Mouse (Mus musculus) heart, embryonic 11.5 days (tissue): ENCODE data around the gene Hoxc4. TPM values are rescaled to one million over a fixed set of nuclear protein-coding genes. Genes with fewer than 3 reads are reported as not detected.

ENCODE experiments used
- ATAC-seq: fragments of 200-750 bp; cut with Nextera tagmentation; replicated peaks from 2 replicates; pipeline ENCODE4 v1.8.0; 2017; ENCODE audit warnings: moderate library complexity; ENCODE audit not compliant: insufficient number of reproducible peaks, low FRiP score, low TSS enrichment
- H3K27ac ChIP-seq: fragments of 300-500 bp; sonication (generic); 2 replicates; pipeline ENCODE4 v1.5.1; 2014; ENCODE audit warnings: mild to moderate bottlenecking, low read depth, low read length
- H3K27me3 ChIP-seq: fragments of 300-500 bp; sonication (generic); 2 replicates; pipeline ENCODE4 v1.6.1; 2014; ENCODE audit warnings: mild to moderate bottlenecking, low read length, mixed read lengths; ENCODE audit not compliant: control insufficient read depth, insufficient read depth
- H3K36me3 ChIP-seq: fragments of 300-500 bp; sonication (generic); 2 replicates; pipeline ENCODE4 v1.6.1; 2014; ENCODE audit warnings: mild to moderate bottlenecking, low read length, moderate library complexity, mixed read lengths; ENCODE audit not compliant: control insufficient read depth, insufficient read depth
- H3K4me1 ChIP-seq: fragments of 300-500 bp; sonication (generic); 2 replicates; pipeline ENCODE4 v1.6.1; 2014; ENCODE audit warnings: low read length; ENCODE audit not compliant: control insufficient read depth, insufficient read depth
- H3K4me2 ChIP-seq: fragments of 300-500 bp; sonication (generic); 2 replicates; pipeline ENCODE4 v1.6.1; 2014; ENCODE audit warnings: mild to moderate bottlenecking, moderate library complexity
- H3K4me3 ChIP-seq: fragments of 300-500 bp; sonication (generic); 2 replicates; pipeline ENCODE4 v1.5.1; 2014; ENCODE audit warnings: low read depth, low read length
- H3K9ac ChIP-seq: fragments of 300-500 bp; sonication (generic); 2 replicates; pipeline ENCODE4 v1.6.1; 2014; ENCODE audit warnings: mild to moderate bottlenecking, low read depth, low read length, moderate library complexity
- H3K9me3 ChIP-seq: fragments of 300-500 bp; sonication (generic); replicated peaks from 2 replicates; pipeline ENCODE4 v1.6.1; 2016; ENCODE audit warnings: low read length; ENCODE audit not compliant: control insufficient read depth
- WGBS: fragments of 180-500 bp; shearing (Covaris S2); extraction: QIAGEN DNeasy Blood & Tissue Kit; methylation state at CpG from one replicate; pipeline ENCODE4 v1.1.7; 2014; ENCODE audit not compliant: insufficient replicate concordance; 5-methylcytosine and 5-hydroxymethylcytosine counted together
- polyA plus RNA-seq: library from polyadenylated mRNA; unstranded; fragments of >200 nt; fragmentation: Nextera tagmentation; extraction: Ambion mirVana; gene quantifications from 2 replicates; pipeline ENCODE4 v1.2.1, GENCODE M21; 2014

Hoxc4 gene
- polyA plus RNA-seq, 1 experiment from 2014 or later: 2.0 TPM

- no peak overlapping the region for H3K9ac ChIP-seq
- H3K4me2 ChIP-seq: no peak overlapping the region
- no peak overlapping the region for H3K27ac ChIP-seq
- no peaks in the 10 kb centered on the region for H3K4me1 ChIP-seq
- H3K4me3 ChIP-seq: no peak overlapping the region
- H3K27me3 ChIP-seq: peaks cover 96% of the 10 kb centered on the region
- no peak for ATAC-seq
- 10% methylated on average over 8 of the region's 8 CpGs for WGBS
- no peaks in the 10 kb centered on the region for H3K9me3 ChIP-seq
- H3K36me3 ChIP-seq: no peaks in the 10 kb centered on the region
Measured at GRCm38 (mm10) chr15:103021544-103021943, 2.8 kb downstream of the Hoxc4 start.

- Histone ChIP-seq H3K4me2 (no peak overlapping the region), H3K4me1 (no peaks in the 10 kb centered on the region), H3K9ac (no peak overlapping the region), H3K27me3 (peaks cover 94% of the 10 kb centered on the region), H3K36me3 (no peaks in the 10 kb centered on the region), H3K9me3 (no peaks in the 10 kb centered on the region), H3K27ac (no peak overlapping the region), H3K4me3 (no peak overlapping the region)
- no peak for ATAC-seq
- 0% methylated on average over 2 of the region's 2 CpGs for WGBS
Measured at GRCm38 (mm10) chr15:103024131-103024530, 5.4 kb downstream of the Hoxc4 start.

DNA sequence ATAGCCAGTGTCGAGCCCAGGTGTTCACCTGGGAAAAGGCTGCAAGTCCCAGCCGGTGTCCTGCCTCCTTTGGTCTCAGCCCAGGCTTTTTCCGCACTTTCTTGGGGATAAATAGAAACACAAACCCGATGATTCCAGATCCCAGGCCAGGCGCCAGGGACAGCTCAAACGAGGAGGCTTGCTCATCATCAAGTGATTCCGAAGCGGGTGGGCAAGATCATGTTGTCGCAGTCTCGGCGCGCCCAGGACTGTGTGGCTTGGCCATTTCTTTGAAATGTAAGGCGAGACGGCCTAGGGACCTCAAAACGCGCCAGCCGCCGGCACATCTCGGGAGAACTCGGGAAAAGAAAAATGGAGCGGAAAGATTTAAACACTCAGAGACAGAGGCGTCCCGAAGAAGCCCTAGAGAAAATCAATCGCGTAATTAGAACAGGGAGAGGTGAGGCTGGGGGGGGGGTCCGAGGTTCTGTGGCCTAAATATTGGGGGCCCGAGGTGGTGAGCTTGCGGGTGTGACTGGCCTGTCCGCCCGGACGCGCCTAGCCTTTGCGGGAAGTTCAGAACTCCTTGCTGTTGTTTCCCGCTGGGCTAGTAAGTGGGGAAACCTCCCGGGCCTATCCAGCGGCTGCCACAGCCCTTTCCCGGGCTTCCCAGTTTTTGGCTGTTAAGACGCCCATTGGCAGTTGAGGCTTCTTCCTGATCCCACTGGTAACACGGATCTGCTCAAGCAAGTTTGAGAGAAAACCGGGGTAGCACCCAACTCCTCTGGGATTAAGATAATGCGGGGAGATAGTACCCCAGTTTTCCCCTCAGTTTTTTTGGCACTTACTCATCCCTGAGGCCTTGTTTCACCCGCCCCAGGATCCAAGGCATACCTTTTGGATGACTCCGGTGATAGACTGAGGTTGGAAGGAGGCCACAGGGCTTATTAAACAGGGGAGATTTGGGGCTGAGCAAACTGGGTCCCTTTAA lies 8.8 kb downstream of the Hoxc4 start:
- peaks cover 90% of the 10 kb centered on the region for H3K27me3 ChIP-seq
- H3K9ac ChIP-seq: no peak overlapping the region
- no peaks in the 10 kb centered on the region for H3K4me1 ChIP-seq
- H3K4me3 ChIP-seq: no peak overlapping the region
- WGBS: 1% methylated on average over 43 of the region's 43 CpGs
- no peak for ATAC-seq
- no peaks in the 10 kb centered on the region for H3K36me3 ChIP-seq
- H3K4me2 ChIP-seq: no peak overlapping the region
- H3K27ac ChIP-seq: no peak overlapping the region
- H3K9me3 ChIP-seq: no peaks in the 10 kb centered on the region

- H3K36me3 ChIP-seq: no peaks in the 10 kb centered on the region
- H3K9ac ChIP-seq: no peak overlapping the region
- H3K4me2 ChIP-seq: no peak overlapping the region
- H3K4me1 ChIP-seq: no peaks in the 10 kb centered on the region
- ATAC-seq: no peak
- peaks cover 90% of the 10 kb centered on the region for H3K27me3 ChIP-seq
- 19% methylated on average over 9 of the region's 9 CpGs for WGBS
- no peaks in the 10 kb centered on the region for H3K9me3 ChIP-seq
- H3K4me3 ChIP-seq: no peak overlapping the region
- no peak overlapping the region for H3K27ac ChIP-seq
Measured at GRCm38 (mm10) chr15:103028916-103029512, 10.3 kb downstream of the Hoxc4 start.

DNA sequence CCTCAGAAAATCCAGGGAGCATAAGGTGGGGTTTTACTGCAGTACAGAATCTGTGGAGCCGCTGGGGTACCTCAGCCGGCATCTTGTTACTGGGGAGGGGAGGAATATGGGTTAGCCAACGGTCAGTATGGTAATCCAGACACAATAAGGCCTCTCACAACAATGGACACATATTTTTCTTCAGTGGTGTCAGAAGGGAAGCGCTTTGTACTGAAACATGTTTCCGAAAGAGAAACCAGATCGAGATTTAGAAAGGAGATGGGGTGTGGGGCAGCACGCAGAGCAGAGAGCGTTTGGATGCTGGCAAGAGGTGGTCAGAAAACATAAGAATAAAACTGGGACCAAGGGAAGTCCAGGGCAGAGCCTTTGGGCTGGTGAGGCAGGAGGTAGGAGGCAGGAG lies 11.4 kb downstream of the Hoxc4 start:
- no peak overlapping the region for H3K4me3 ChIP-seq
- ATAC-seq: no peak
- no peak overlapping the region for H3K27ac ChIP-seq
- no peaks in the 10 kb centered on the region for H3K36me3 ChIP-seq
- no peak overlapping the region for H3K9ac ChIP-seq
- no peaks in the 10 kb centered on the region for H3K9me3 ChIP-seq
- no peaks in the 10 kb centered on the region for H3K4me1 ChIP-seq
- WGBS: 6% methylated on average over 8 of the region's 8 CpGs
- no peak overlapping the region for H3K4me2 ChIP-seq
- peaks cover 90% of the 10 kb centered on the region for H3K27me3 ChIP-seq

- no peak for ATAC-seq
- H3K4me3 ChIP-seq: no peak overlapping the region
- no CpG with 5 or more reads among the region's 3 CpGs for WGBS
- no peaks in the 10 kb centered on the region for H3K4me1 ChIP-seq
- no peak overlapping the region for H3K27ac ChIP-seq
- no peak overlapping the region for H3K4me2 ChIP-seq
- H3K9me3 ChIP-seq: no peaks in the 10 kb centered on the region
- peaks cover 93% of the 10 kb centered on the region for H3K27me3 ChIP-seq
- no peaks in the 10 kb centered on the region for H3K36me3 ChIP-seq
- H3K9ac ChIP-seq: no peak overlapping the region
Measured at GRCm38 (mm10) chr15:103032167-103032566, 13.4 kb downstream of the Hoxc4 start.

GRCm38 (mm10) chr15:103032646-103033575 lies 14.2 kb downstream of the Hoxc4 start:
- Histone ChIP-seq H3K4me3 (no peak overlapping the region), H3K27me3 (peaks cover 94% of the 10 kb centered on the region), H3K4me2 (no peak overlapping the region), H3K4me1 (no peaks in the 10 kb centered on the region), H3K27ac (no peak overlapping the region), H3K9ac (no peak overlapping the region), H3K9me3 (no peaks in the 10 kb centered on the region), H3K36me3 (no peaks in the 10 kb centered on the region)
- WGBS: 2% methylated on average over 26 of the region's 26 CpGs
- ATAC-seq: no peak

DNA sequence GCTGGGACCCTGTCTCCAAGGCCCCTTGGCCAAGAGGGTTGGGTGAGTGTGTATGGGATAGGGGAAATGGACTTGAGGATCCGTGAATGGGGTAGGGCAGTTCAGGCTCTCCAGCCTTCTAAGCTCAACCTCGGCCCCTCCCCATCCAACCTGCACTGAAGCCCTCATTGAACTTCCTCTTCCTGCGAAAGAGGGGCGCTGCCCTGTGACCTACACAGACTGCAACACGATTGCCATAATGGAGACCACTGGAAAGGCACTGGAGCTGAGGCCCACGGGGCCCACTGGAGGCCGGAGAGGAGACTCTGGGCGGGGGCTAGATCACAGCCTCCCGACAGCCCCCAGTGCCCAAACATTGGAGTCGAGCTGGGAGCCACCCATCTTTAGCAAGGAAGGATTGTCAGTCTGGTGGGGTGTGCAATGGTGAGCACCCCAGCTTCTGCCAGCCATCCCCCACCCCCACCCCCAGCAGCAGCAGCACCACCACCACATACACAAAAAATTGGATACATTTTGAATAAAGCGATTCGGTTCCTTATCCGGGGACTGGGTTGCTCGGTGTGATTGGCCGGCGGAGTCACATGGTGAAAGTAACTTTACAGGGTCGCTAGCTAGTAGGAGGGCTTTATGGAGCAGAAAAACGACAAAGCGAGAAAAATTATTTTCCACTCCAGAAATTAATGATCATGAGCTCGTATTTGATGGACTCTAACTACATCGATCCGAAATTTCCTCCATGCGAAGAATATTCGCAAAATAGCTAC lies 15.5 kb downstream of the Hoxc4 start:
- Histone ChIP-seq H3K4me2 (peak overlapping the region; percentile 58), H3K4me1 (no peaks in the 10 kb centered on the region), H3K4me3 (peak overlapping the region; percentile 39), H3K9me3 (no peaks in the 10 kb centered on the region), H3K27me3 (peaks cover 94% of the 10 kb centered on the region), H3K9ac (no peak overlapping the region), H3K36me3 (no peaks in the 10 kb centered on the region), H3K27ac (no peak overlapping the region)
- ATAC-seq: no peak
- under 1% methylated on average over 24 of the region's 24 CpGs for WGBS
